Mouse (Mus musculus) kidney, embryonic 14.5 days (tissue): Measurements from ENCODE around the gene Gp1ba. TPM values are rescaled to one million over a fixed set of nuclear protein-coding genes. Genes with fewer than 3 reads are reported as not detected.

Experiments used
- ATAC-seq: fragments of 200-750 bp; cut with Nextera tagmentation; 2 replicates; pipeline ENCODE4 v1.8.0; 2017; ENCODE audit warnings: moderate number of reproducible peaks, mild to moderate bottlenecking, moderate TSS enrichment, moderate library complexity; ENCODE audit not compliant: low FRiP score, low TSS enrichment
- H3K27ac ChIP-seq: fragments of 300-500 bp; sonication (generic); 2 replicates; pipeline ENCODE4 v1.5.1; 2014; ENCODE audit warnings: low read depth, mild to moderate bottlenecking, low read length, moderate library complexity, mixed read lengths
- H3K27me3 ChIP-seq: fragments of 300-500 bp; sonication (generic); 2 replicates; pipeline ENCODE4 v1.6.1; 2014; ENCODE audit warnings: mild to moderate bottlenecking, low read length; ENCODE audit not compliant: control insufficient read depth, insufficient read depth
- H3K36me3 ChIP-seq: fragments of 300-500 bp; sonication (generic); 2 replicates; pipeline ENCODE4 v1.6.1; 2014; ENCODE audit warnings: low read length, mixed read lengths; ENCODE audit not compliant: control insufficient read depth, insufficient read depth
- H3K4me1 ChIP-seq: fragments of 300-500 bp; sonication (generic); 2 replicates; pipeline ENCODE4 v1.6.1; 2014; ENCODE audit warnings: low read length, mixed read lengths; ENCODE audit not compliant: control insufficient read depth, insufficient read depth
- H3K4me2 ChIP-seq: fragments of 300-500 bp; sonication (generic); replicated peaks from 2 replicates; pipeline ENCODE4 v1.6.1; 2014; ENCODE audit warnings: low read depth, mild to moderate bottlenecking, low read length
- H3K4me3 ChIP-seq: fragments of 300-500 bp; sonication (generic); 2 replicates; pipeline ENCODE4 v1.5.1; 2014; ENCODE audit warnings: mild to moderate bottlenecking, low read length
- H3K9ac ChIP-seq: fragments of 300-500 bp; sonication (generic); 2 replicates; pipeline ENCODE4 v1.6.1; 2014; ENCODE audit warnings: low read depth, mild to moderate bottlenecking, low read length, moderate library complexity
- H3K9me3 ChIP-seq: fragments of 300-500 bp; sonication (generic); 2 replicates; pipeline ENCODE4 v1.6.1; 2016; ENCODE audit warnings: low read length; ENCODE audit not compliant: control insufficient read depth
- WGBS: fragments of 180-500 bp; shearing (Covaris S2); extraction: QIAGEN DNeasy Blood & Tissue Kit; methylation state at CpG from one replicate; pipeline ENCODE4 v1.1.7; 2014; 5-methylcytosine and 5-hydroxymethylcytosine counted together
- polyA plus RNA-seq: library from polyadenylated mRNA; unstranded; fragments of >200 nt; fragmentation: Nextera tagmentation; extraction: Ambion mirVana; gene quantifications from 2 replicates; pipeline ENCODE4 v1.2.1, GENCODE M21; 2014

Gene Gp1ba
- polyA plus RNA-seq, 1 experiment from 2014 or later: 0.35 TPM

GRCm38 (mm10) chr11:70658942-70659341 is 20.0 kb downstream of the Gp1ba start:
- peaks cover 28% of the 10 kb centered on the region for H3K36me3 ChIP-seq
- no peak for ATAC-seq
- no peak overlapping the region for H3K27ac ChIP-seq
- no peaks in the 10 kb centered on the region for H3K27me3 ChIP-seq
- H3K9ac ChIP-seq: no peak overlapping the region
- H3K9me3 ChIP-seq: no peaks in the 10 kb centered on the region
- no peak overlapping the region for H3K4me3 ChIP-seq
- 79% methylated on average over 8 of the region's 8 CpGs for WGBS
- H3K4me1 ChIP-seq: peaks cover 23% of the 10 kb centered on the region
- H3K4me2 ChIP-seq: no peak overlapping the region

- no peak overlapping the region for H3K4me2 ChIP-seq
- H3K9me3 ChIP-seq: no peaks in the 10 kb centered on the region
- H3K36me3 ChIP-seq: peaks cover 44% of the 10 kb centered on the region
- no peaks in the 10 kb centered on the region for H3K27me3 ChIP-seq
- H3K4me3 ChIP-seq: no peak overlapping the region
- H3K9ac ChIP-seq: no peak overlapping the region
- ATAC-seq: no peak
- 84% methylated on average over 8 of the region's 8 CpGs for WGBS
- peaks cover 23% of the 10 kb centered on the region for H3K4me1 ChIP-seq
- H3K27ac ChIP-seq: no peak overlapping the region
These were observed 21.6 kb downstream of the Gp1ba start for GRCm38 (mm10) chr11:70660571-70660970.

DNA sequence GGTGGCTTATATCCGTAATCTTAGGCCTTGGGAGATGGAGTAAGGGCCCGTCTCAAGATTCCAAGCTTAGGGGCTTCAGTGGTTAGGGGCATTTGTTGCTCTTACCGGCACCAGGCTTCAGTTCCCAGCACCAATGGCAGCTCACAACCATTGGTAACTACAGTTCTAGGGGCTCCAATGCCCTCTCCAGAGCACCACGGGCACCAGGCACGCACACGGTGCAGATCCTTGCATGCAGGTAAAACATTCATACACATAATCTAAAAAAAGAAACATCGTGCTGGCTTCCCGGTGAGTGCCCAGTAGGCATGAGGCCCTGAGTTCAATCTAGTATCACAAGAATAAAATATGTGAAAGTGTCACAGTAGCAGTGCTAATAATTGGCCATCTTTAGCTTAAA is 24.2 kb downstream of the Gp1ba start:
- H3K4me1 ChIP-seq: peaks cover 8% of the 10 kb centered on the region
- 93% methylated on average over 8 of the region's 8 CpGs for WGBS
- H3K4me2 ChIP-seq: no peak overlapping the region
- no peak overlapping the region for H3K4me3 ChIP-seq
- no peak overlapping the region for H3K27ac ChIP-seq
- ATAC-seq: no peak
- peaks cover 56% of the 10 kb centered on the region for H3K36me3 ChIP-seq
- no peaks in the 10 kb centered on the region for H3K27me3 ChIP-seq
- H3K9me3 ChIP-seq: no peaks in the 10 kb centered on the region
- H3K9ac ChIP-seq: no peak overlapping the region

DNA sequence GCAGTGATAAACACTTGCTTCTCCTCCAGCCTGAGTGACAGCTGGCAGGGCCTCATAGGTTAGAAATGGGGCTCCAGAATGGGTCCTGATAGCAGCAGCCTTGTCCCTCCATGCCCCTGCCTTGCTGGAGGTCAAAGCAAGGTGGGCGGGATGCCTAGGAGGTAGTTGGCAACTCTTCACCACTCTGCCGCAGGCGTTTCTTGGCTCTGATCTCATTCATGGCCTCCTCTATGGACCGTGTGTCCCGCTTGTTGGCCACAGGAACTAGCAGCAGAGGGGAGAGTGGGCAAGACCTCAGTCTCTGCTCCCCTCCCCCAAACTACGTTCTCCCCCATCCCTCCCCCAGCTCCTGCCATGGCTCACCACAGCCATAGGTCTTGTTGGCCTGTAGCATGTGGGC is 25.0 kb downstream of the Gp1ba start:
- Histone ChIP-seq H3K36me3 (peaks cover 56% of the 10 kb centered on the region), H3K27ac (no peak overlapping the region), H3K4me2 (no peak overlapping the region), H3K27me3 (no peaks in the 10 kb centered on the region), H3K9me3 (no peaks in the 10 kb centered on the region), H3K4me1 (peaks cover 5% of the 10 kb centered on the region; the same call in 1 of the 2 replicates), H3K9ac (no peak overlapping the region), H3K4me3 (no peak overlapping the region)
- 87% methylated on average over 6 of the region's 6 CpGs for WGBS
- ATAC-seq: no peak

- no peak overlapping the region for H3K4me2 ChIP-seq
- no peaks in the 10 kb centered on the region for H3K27me3 ChIP-seq
- no peak overlapping the region for H3K9ac ChIP-seq
- peaks cover 5% of the 10 kb centered on the region; the same call in 1 of the 2 replicates for H3K4me1 ChIP-seq
- WGBS: 87% methylated on average over 9 of the region's 9 CpGs
- no peak overlapping the region for H3K27ac ChIP-seq
- no peak for ATAC-seq
- H3K9me3 ChIP-seq: no peaks in the 10 kb centered on the region
- peaks cover 56% of the 10 kb centered on the region for H3K36me3 ChIP-seq
- no peak overlapping the region for H3K4me3 ChIP-seq
These were observed 25.8 kb downstream of the Gp1ba start for GRCm38 (mm10) chr11:70664741-70665140.

DNA sequence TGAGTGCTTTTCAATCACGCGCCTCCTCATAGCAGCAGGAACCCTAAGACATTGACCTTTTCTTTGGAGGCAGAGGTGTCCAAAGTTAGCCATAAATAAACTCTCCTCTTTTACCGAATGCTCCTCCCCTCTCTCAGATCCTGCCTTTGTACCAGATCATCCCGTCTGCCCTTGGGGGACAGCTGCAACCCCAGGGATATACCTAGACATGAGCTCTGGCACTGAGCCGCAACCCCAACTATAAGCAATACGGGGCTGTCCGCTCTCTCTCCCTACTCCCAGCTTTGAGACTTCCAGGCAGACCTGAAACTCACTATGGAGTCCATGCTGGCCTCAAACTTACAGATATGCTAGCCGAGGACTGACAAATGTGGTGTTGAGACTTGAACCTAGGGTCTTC is 27.8 kb downstream of the Gp1ba start:
- Histone ChIP-seq H3K36me3 (peaks cover 59% of the 10 kb centered on the region), H3K4me2 (no peak overlapping the region), H3K27ac (no peak overlapping the region)

DNA sequence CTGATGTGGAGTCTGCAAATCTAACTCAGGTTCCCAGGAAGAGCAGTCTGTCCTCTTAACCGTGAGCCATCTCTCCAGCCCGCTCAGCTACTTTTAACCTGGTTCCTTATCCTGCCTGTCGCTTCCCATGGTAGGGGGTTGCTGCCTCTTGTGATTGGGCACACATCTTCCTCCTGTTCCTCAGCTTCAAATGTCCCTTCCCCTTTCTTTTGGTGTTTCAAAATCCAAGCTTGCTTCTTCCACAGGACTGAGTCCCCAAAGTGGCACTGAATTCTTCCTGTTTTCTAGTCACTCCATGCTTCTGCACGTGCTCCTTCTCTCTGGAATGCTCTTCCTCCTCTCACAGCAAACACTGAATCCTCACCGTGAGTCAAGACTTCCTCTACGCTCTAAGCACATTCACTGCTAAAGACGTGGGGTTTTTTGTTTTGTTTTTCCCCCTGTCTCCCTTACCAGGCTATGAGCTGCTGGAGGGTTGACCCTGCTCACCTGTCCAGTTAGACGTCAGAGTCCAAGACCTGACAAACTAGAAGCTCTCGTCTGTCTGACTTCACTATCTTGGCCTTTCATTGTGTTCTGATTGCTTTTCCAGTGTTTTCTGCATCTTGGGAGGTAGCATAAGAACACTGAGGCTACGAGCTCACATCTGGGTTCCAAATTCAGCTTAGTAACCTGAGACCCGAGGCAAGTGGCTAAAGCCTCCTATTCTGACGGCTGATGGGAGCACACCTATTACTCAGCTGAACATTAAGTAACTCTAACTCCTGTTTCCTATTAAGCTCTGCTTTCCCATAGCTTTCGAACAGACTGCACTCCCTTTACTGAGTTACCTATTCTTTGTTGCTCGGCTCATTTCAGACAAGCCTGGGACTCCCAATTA is 28.6 kb downstream of the Gp1ba start:
- H3K27me3 ChIP-seq: no peaks in the 10 kb centered on the region
- no peak for ATAC-seq
- WGBS: 63% methylated on average over 14 of the region's 14 CpGs

More for the DNA sequence above, 27.8 kb downstream of the Gp1ba start:
- Histone ChIP-seq H3K4me1 (peaks cover 15% of the 10 kb centered on the region), H3K9me3 (no peaks in the 10 kb centered on the region), H3K27me3 (no peaks in the 10 kb centered on the region), H3K4me3 (no peak overlapping the region), H3K9ac (no peak overlapping the region)
- ATAC-seq: no peak
- 98% methylated on average over 8 of the region's 8 CpGs for WGBS

DNA sequence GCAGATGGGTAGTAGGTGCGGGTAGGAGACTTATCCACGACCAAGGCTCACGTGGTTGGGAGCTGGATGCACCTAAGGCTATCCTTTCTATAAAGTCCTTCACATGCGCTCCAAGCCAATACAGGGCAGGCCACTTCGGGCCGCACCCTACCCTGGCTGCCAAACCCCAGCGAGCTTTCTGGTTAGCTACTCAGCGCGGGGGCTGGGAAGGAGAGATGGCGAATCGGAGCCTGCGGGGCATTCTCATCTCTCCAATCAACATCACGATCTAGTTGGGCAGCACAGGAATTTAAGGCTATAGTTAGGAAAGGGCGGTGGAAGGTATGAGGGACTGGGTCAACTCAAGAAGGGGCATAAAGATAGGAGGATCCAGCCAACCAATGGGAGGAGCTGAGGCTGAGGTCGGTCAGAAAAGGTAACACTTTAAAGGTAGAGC is 29.4 kb downstream of the Gp1ba start:
- Histone ChIP-seq H3K36me3 (peaks cover 49% of the 10 kb centered on the region), H3K4me3 (peak overlapping the region; percentile 57), H3K4me2 (peak overlapping the region; percentile 81), H3K9me3 (no peaks in the 10 kb centered on the region), H3K4me1 (peaks cover 15% of the 10 kb centered on the region), H3K27me3 (no peaks in the 10 kb centered on the region), H3K27ac (peak overlapping the region; percentile 89), H3K9ac (peak overlapping the region; percentile 64)
- under 1% methylated on average over 15 of the region's 15 CpGs for WGBS
- peak; percentile 51; the same call in 1 of the 2 replicates for ATAC-seq

More for the DNA sequence above, 28.6 kb downstream of the Gp1ba start:
- H3K9me3 ChIP-seq: no peaks in the 10 kb centered on the region
- peak overlapping the region; percentile 81 for H3K4me2 ChIP-seq
- H3K36me3 ChIP-seq: peaks cover 58% of the 10 kb centered on the region
- peak overlapping the region; percentile 57 for H3K4me3 ChIP-seq
- peak overlapping the region; percentile 89 for H3K27ac ChIP-seq
- H3K9ac ChIP-seq: peak overlapping the region; percentile 64
- H3K4me1 ChIP-seq: peaks cover 15% of the 10 kb centered on the region
